ENCODE assay signal across 8 mouse cellular contexts in the genomic region with DNA sequence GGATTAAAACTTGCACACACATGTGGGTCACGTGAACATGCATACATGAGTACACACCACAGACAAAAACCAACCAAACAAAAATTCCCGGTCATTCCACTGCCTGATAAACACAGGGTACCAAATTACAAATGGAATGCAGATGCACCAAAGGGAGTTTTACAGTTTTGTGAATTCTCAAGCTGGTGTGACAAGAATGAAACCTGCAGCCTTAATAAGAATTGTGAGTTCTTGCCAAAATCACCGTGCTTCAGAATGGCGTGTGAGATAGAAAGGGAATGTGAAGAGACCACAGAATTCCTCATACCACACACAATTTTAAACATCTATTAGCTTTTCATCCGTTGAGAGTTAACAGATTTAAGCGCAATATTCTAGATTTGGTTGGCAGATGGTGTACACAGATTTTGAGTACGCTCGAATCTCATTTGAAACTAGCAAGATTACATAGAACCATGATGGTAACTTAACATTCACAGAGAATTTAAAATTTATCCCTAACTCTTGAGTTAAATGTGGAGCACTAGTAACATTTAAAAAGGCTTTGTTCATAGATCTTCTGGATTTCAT. TPM values are rescaled to one million over a fixed set of nuclear protein-coding genes. Genes with fewer than 3 reads are reported as not detected.
DNase-seq lines count a peak whose midpoint lies in the region; ATAC-seq and TF ChIP-seq lines count a peak whose summit lies in the region.

No protein-coding gene starts in this region.

- DNase-seq in liver, adult 2 months (ENCODE audit: extremely low read depth, low read depth, low spot score) = no peak
- DNase-seq in liver = no peak
- DNase-seq in embryonic facial prominence, embryonic 11.5 days (ENCODE audit: low spot score) = peak; percentile 29
- DNase-seq in hindbrain, postnatal 0 days (ENCODE audit: low spot score) = no peak
- no peak for DNase-seq in frontal cortex, postnatal 25 days (ENCODE audit: low spot score in 2 of 2)
- no peak for DNase-seq in gastrocnemius, postnatal 25 days
- DNase-seq in kidney, postnatal 25 days = no peak

- H3K4me1 ChIP-seq in liver, adult 2 months (ENCODE audit: control insufficient read depth, insufficient read depth, low read length) = peaks cover 12% of the 10 kb centered on the region; the same call in 1 of the 2 replicates
- H3K4me1 ChIP-seq in embryonic facial prominence, embryonic 11.5 days (ENCODE audit: control insufficient read depth, insufficient read depth, low read length) = no peaks in the 10 kb centered on the region
- peaks cover 6% of the 10 kb centered on the region; the same call in 1 of the 2 replicates for H3K4me1 ChIP-seq in hindbrain, postnatal 0 days (ENCODE audit: insufficient read depth, low read length)

- peaks cover 12% of the 10 kb centered on the region; the same call in 1 of the 2 replicates for H3K79me2 ChIP-seq in liver, adult 2 months (ENCODE audit: control insufficient read depth, insufficient read depth, low read length)
- peaks cover 35% of the 10 kb centered on the region for H3K79me2 ChIP-seq in myocyte (ENCODE audit: control insufficient read depth, insufficient read depth)

- no peaks in the 10 kb centered on the region for H3K27me3 ChIP-seq in liver, adult 2 months (ENCODE audit: control insufficient read depth, insufficient read depth, low read length)
- no peaks in the 10 kb centered on the region for H3K27me3 ChIP-seq in embryonic facial prominence, embryonic 11.5 days (ENCODE audit: control insufficient read depth, insufficient read depth, low read length)
- H3K27me3 ChIP-seq in hindbrain, postnatal 0 days (ENCODE audit: insufficient read depth, low read length) = no peaks in the 10 kb centered on the region
- no peaks in the 10 kb centered on the region for H3K27me3 ChIP-seq in myocyte (ENCODE audit: control insufficient read depth, insufficient read depth, insufficient read length)

- H3K36me3 ChIP-seq in liver, adult 2 months (ENCODE audit: control insufficient read depth, insufficient read depth, low read length) = no peaks in the 10 kb centered on the region
- no peaks in the 10 kb centered on the region for H3K36me3 ChIP-seq in embryonic facial prominence, embryonic 11.5 days (replicated peaks; ENCODE audit: control insufficient read depth, insufficient read depth, low read depth, low read length)
- no peaks in the 10 kb centered on the region for H3K36me3 ChIP-seq in hindbrain, postnatal 0 days (ENCODE audit: insufficient read depth, low read length)
- H3K36me3 ChIP-seq in myocyte (ENCODE audit: control insufficient read depth, insufficient read depth) = no peaks in the 10 kb centered on the region

- peak overlapping the region; percentile 99; the same call in 1 of the 2 replicates for H3K27ac ChIP-seq in liver, adult 2 months (replicated peaks; ENCODE audit: insufficient read depth, low read depth, low read length)
- peak overlapping the region; percentile 96 for H3K27ac ChIP-seq in embryonic facial prominence, embryonic 11.5 days (replicated peaks; ENCODE audit: low read depth, low read length)
- H3K27ac ChIP-seq in hindbrain, postnatal 0 days = peak overlapping the region; percentile 98

- TF ChIP-seq CTCF in liver, adult 2 months (IDR thresholded peaks at IDR 0.05; ENCODE audit: low read depth, low read length) = no peak
- TF ChIP-seq CTCF in hindbrain, postnatal 0 days (IDR thresholded peaks at IDR 0.05; ENCODE audit: low read depth) = no peak

- no peak overlapping the region for H3ac ChIP-seq in myocyte (ENCODE audit: control insufficient read depth, insufficient read length)

- peak overlapping the region; percentile 65; the same call in 1 of the 2 replicates for H3K4me2 ChIP-seq in embryonic facial prominence, embryonic 11.5 days (ENCODE audit: low read depth, low read length)
- peak overlapping the region; percentile 95 for H3K4me2 ChIP-seq in hindbrain, postnatal 0 days (ENCODE audit: low read depth, low read length)
- H3K4me2 ChIP-seq in myocyte (ENCODE audit: low read depth) = peak overlapping the region; percentile 88

- no peaks in the 10 kb centered on the region for H3K9me3 ChIP-seq in embryonic facial prominence, embryonic 11.5 days (replicated peaks; ENCODE audit: control insufficient read depth, low read length)
- no peaks in the 10 kb centered on the region for H3K9me3 ChIP-seq in hindbrain, postnatal 0 days (ENCODE audit: low read length)

- ATAC-seq in embryonic facial prominence, embryonic 11.5 days (replicated peaks; ENCODE audit: insufficient number of reproducible peaks, low FRiP score, low TSS enrichment, low read depth) = no peak
- ATAC-seq in hindbrain, postnatal 0 days = no peak

- 49% methylated on average over 8 of the region's 8 CpGs for WGBS in liver, adult 2 months
- 72% methylated on average over 8 of the region's 8 CpGs for whole genome bisulfite sequencing in embryonic facial prominence, embryonic 11.5 days
- WGBS in hindbrain, postnatal 0 days = 63% methylated on average over 8 of the region's 8 CpGs

- TF ChIP-seq POLR2A in liver, adult 2 months (IDR thresholded peaks at IDR 0.05; ENCODE audit: extremely low read depth, insufficient read depth, low read length) = no peak
- no peak for TF ChIP-seq POLR2A in myocyte (IDR thresholded peaks at IDR 0.05; ENCODE audit: insufficient read length, low read depth)

- no peak overlapping the region for H3K9ac ChIP-seq in liver, adult 2 months (ENCODE audit: low read depth, low read length)
- H3K9ac ChIP-seq in embryonic facial prominence, embryonic 11.5 days (replicated peaks; ENCODE audit: low read length) = no peak overlapping the region
- H3K9ac ChIP-seq in hindbrain, postnatal 0 days (replicated peaks; ENCODE audit: low read length) = peak overlapping the region; percentile 98

- peak overlapping the region; percentile 85 for H3K4me3 ChIP-seq in liver, adult 2 months (ENCODE audit: insufficient read depth, low read depth, low read length)
- no peak overlapping the region; the same call in 1 of the 2 replicates for H3K4me3 ChIP-seq in embryonic facial prominence, embryonic 11.5 days (ENCODE audit: low read depth, low read length)
- peak overlapping the region; percentile 89 for H3K4me3 ChIP-seq in hindbrain, postnatal 0 days (ENCODE audit: low read length)
- peak overlapping the region; percentile 99 for H3K4me3 ChIP-seq in myocyte

TF ChIP-seq in myocyte, 11 proteins besides CTCF, POLR2A, EP300 and RAD21:
- TF ChIP-seq E2F4 (IDR thresholded peaks at IDR 0.05; ENCODE audit: insufficient read depth) (no peak), MYOD1 (IDR thresholded peaks at IDR 0.05; ENCODE audit: control insufficient read depth in 1 of 3, insufficient read length in 2 of 3, low read depth in 2 of 3) (no peak), USF1 (IDR thresholded peaks at IDR 0.05; ENCODE audit: low read depth) (no peak), REST (IDR thresholded peaks at IDR 0.05; ENCODE audit: insufficient read depth, insufficient read length) (no peak), TCF3 (IDR thresholded peaks at IDR 0.05; ENCODE audit: insufficient read length, low read depth) (no peak), MYOG (IDR thresholded peaks at IDR 0.05; ENCODE audit: control insufficient read depth in 1 of 3, insufficient read depth in 1 of 3, insufficient read length in 2 of 3, low read depth in 2 of 3) (no peak), TCF12 (IDR thresholded peaks at IDR 0.05; ENCODE audit: insufficient read depth, poor library complexity, severe bottlenecking) (no peak), CEBPB (IDR thresholded peaks at IDR 0.05; ENCODE audit: insufficient read depth, poor library complexity, severe bottlenecking) (no peak), POLR2AphosphoS2 (IDR thresholded peaks at IDR 0.05; ENCODE audit: insufficient read length, low read depth) (no peak), MAX (IDR thresholded peaks at IDR 0.05; ENCODE audit: low read depth) (no peak), SRF (IDR thresholded peaks at IDR 0.05; ENCODE audit: control insufficient read depth, insufficient read length, low read depth) (no peak)

RNA-seq across cellular contexts. Expression of gene Picalm, which starts 1.3 kb away (rescaled TPM):
- total RNA-seq in liver, adult 2 months (2014; rRNA removed) = 120 and 127 TPM in 2 replicates
- 24.6 and 29.7 TPM in 2 replicates for polyA plus RNA-seq in liver, adult 2 months (2012; rRNA removed)
- polyA plus RNA-seq in embryonic facial prominence, embryonic 11.5 days (2014; fragmentation: Nextera tagmentation; extraction: Ambion mirVana) = 31.6 and 32.1 TPM in 2 replicates
- total RNA-seq in hindbrain, postnatal 0 days (2014; rRNA removed) = 132 and 141 TPM in 2 replicates
- 22.4 and 25.2 TPM in 2 replicates for polyA plus RNA-seq in hindbrain, postnatal 0 days (2015; fragmentation: Nextera tagmentation; extraction: Ambion mirVana)
- 40.1 TPM for polyA plus RNA-seq in myocyte (2012; fragmentation: generic; extraction: Trizol)
- 10 to 100 TPM; 78.3 to 79.6 TPM for total RNA-seq in gastrocnemius, postnatal 25 days (2021)
